32 mouse cellular contexts compared by ENCODE assay signal in genomic region chr16:4087214-4087913, GRCm38 (mm10). TPM values are rescaled to one million over a fixed set of nuclear protein-coding genes. Genes with fewer than 3 reads are reported as not detected.
DNase-seq lines count a peak whose midpoint lies in the region; ATAC-seq lines count a peak whose summit lies in the region.
"Had no signal": no experiment of that assay in that cellular context is flagged by ENCODE, and none has a peak within 500 bp of the region (broad histone marks: within the 10 kb centered on the region; RNA-seq: fewer than 3 reads in every experiment).

No protein-coding gene starts in this region.

- no peak overlapping the region for H3K4me2 ChIP-seq in liver, embryonic 16.5 days (ENCODE audit: low read depth, low read length)
- H3K4me2 ChIP-seq: forebrain, embryonic 13.5 days; heart, embryonic 12.5 days; hindbrain, embryonic 12.5 days; intestine, embryonic 15.5 days; midbrain, embryonic 11.5 days; neural tube, embryonic 13.5 days had no signal

- no peak overlapping the region for H3K4me3 ChIP-seq in heart, embryonic 10.5 days
- H3K4me3 ChIP-seq in megakaryocyte, embryonic 14.5 days (replicated peaks): peak overlapping the region; percentile 40
- H3K4me3 ChIP-seq in liver, embryonic 16.5 days (ENCODE audit: low read depth, low read length): no peak overlapping the region
- H3K4me3 ChIP-seq: forebrain, embryonic 13.5 days; heart, embryonic 12.5 days; hindbrain, embryonic 12.5 days; intestine, embryonic 15.5 days; neural tube, embryonic 13.5 days had no signal

- H3K27ac ChIP-seq in heart, embryonic 10.5 days: no peak overlapping the region
- H3K27ac ChIP-seq in liver, embryonic 16.5 days (ENCODE audit: low read length): no peak overlapping the region
- H3K27ac ChIP-seq: forebrain, embryonic 13.5 days; hindbrain, embryonic 12.5 days; hindbrain, postnatal 0 days; intestine, embryonic 15.5 days; neural tube, embryonic 13.5 days had no signal

- peaks cover 90% of the 10 kb centered on the region for H3K36me3 ChIP-seq in heart, embryonic 10.5 days
- peaks cover 89% of the 10 kb centered on the region for H3K36me3 ChIP-seq in megakaryocyte, embryonic 14.5 days (replicated peaks; ENCODE audit: low read length)
- peaks cover 49% of the 10 kb centered on the region for H3K36me3 ChIP-seq in liver, embryonic 16.5 days (ENCODE audit: control insufficient read depth, insufficient read depth)

- intact Hi-C loops in heart, postnatal 10 days (cut with DNase I): no loop called here

- H3K4me1 ChIP-seq in heart, embryonic 10.5 days: no peaks in the 10 kb centered on the region
- peaks cover under 1% of the 10 kb centered on the region; the same call in 1 of the 2 replicates for H3K4me1 ChIP-seq in megakaryocyte, embryonic 14.5 days
- no peaks in the 10 kb centered on the region for H3K4me1 ChIP-seq in liver, embryonic 16.5 days (ENCODE audit: control insufficient read depth, low read depth, low read length)
- H3K4me1 ChIP-seq: forebrain, embryonic 13.5 days; heart, embryonic 12.5 days; hindbrain, embryonic 12.5 days; intestine, embryonic 15.5 days; neural tube, embryonic 13.5 days had no signal

- ATAC-seq in megakaryocyte, adult 5-6 weeks (ENCODE audit: poor library complexity, severe bottlenecking): no peak
- peak; percentile 67 for ATAC-seq in liver, embryonic 16.5 days (ENCODE audit: low read depth)
- ATAC-seq: forebrain, embryonic 13.5 days; hindbrain, postnatal 0 days; intestine, embryonic 15.5 days had no signal

- H3K9me3 ChIP-seq in heart, embryonic 10.5 days: no peaks in the 10 kb centered on the region
- H3K9me3 ChIP-seq in megakaryocyte, embryonic 14.5 days: no peaks in the 10 kb centered on the region
- H3K9me3 ChIP-seq in liver, embryonic 16.5 days (replicated peaks; ENCODE audit: control insufficient read depth, low read length): no peaks in the 10 kb centered on the region
- H3K9me3 ChIP-seq: forebrain, embryonic 13.5 days; G1E; heart, embryonic 12.5 days; hindbrain, embryonic 12.5 days; intestine, embryonic 15.5 days; neural tube, embryonic 13.5 days had no signal

- H3K9ac ChIP-seq in liver, embryonic 16.5 days (ENCODE audit: low read depth, low read length): no peak overlapping the region
- H3K9ac ChIP-seq: forebrain, embryonic 13.5 days; heart, embryonic 12.5 days; hindbrain, embryonic 12.5 days; intestine, embryonic 15.5 days; neural tube, embryonic 13.5 days had no signal

- 92% methylated on average over 8 of the region's 8 CpGs for WGBS in heart, embryonic 10.5 days
- WGBS in liver, embryonic 16.5 days (ENCODE audit: insufficient replicate concordance): 70% methylated on average over 8 of the region's 8 CpGs

- no peaks in the 10 kb centered on the region for H3K27me3 ChIP-seq in heart, embryonic 10.5 days (ENCODE audit: insufficient read depth, poor library complexity, severe bottlenecking)
- H3K27me3 ChIP-seq in megakaryocyte, embryonic 14.5 days (replicated peaks): no peaks in the 10 kb centered on the region
- no peaks in the 10 kb centered on the region for H3K27me3 ChIP-seq in liver, embryonic 16.5 days (ENCODE audit: control insufficient read depth, insufficient read depth, low read depth, low read length)
- H3K27me3 ChIP-seq: forebrain, embryonic 13.5 days; heart, embryonic 12.5 days; hindbrain, embryonic 12.5 days; intestine, embryonic 15.5 days; neural tube, embryonic 13.5 days had no signal

- peak; percentile 59 for DNase-seq in heart, embryonic 10.5 days (ENCODE audit: low spot score)
- DNase-seq in heart, postnatal 10 days: no peak
- no peak for DNase-seq in ovary, postnatal 36 days (ENCODE audit: low spot score)
- DNase-seq in cerebellum, adult 8-10 months: no peak
- DNase-seq: adrenal gland, adult 8-10 months; cerebellum, adult 9-10 months; cerebellum, postnatal 36 days; gastrocnemius, postnatal 25 days; heart, adult 18-20 months; heart, postnatal 14 days; kidney, adult 2 months; kidney, postnatal 4 days; lung, adult 18-20 months; lung, postnatal 14 days; right cerebral cortex, postnatal 14 days; thymus, adult 2 months; thymus, postnatal 4 days had no signal

RNA-seq across cellular contexts. Expression of gene Trap1, which starts 9.7 kb away (rescaled TPM):
- 105 and 112 TPM in 2 replicates for polyA plus RNA-seq in heart, embryonic 10.5 days (2016; fragmentation: Nextera tagmentation; extraction: Ambion mirVana)
- 100 to 1,000 TPM; 154 to 164 TPM for total RNA-seq in heart, postnatal 10 days (2021)
- polyA plus RNA-seq in megakaryocyte, embryonic 14.5 days (2012; ENCODE audit: insufficient read depth, low replicate concordance): 147 and 152 TPM in 2 replicates
- total RNA-seq in megakaryocyte, adult 5-6 weeks (2015): 25.5 and 30.1 TPM in 2 replicates
- 50.7 and 53.7 TPM in 2 replicates for total RNA-seq in megakaryocyte, adult 5-6 weeks (2017)
- 80.2 and 82.8 TPM in 2 replicates for polyA plus RNA-seq in liver, embryonic 16.5 days (2015; fragmentation: Nextera tagmentation; extraction: Ambion mirVana)

RNA-seq across cellular contexts. Expression of gene Dnase1, which starts 50.6 kb away (rescaled TPM):
- 5.2 and 5.5 TPM in 2 replicates for polyA plus RNA-seq in heart, embryonic 10.5 days (2016; fragmentation: Nextera tagmentation; extraction: Ambion mirVana)
- total RNA-seq in heart, postnatal 10 days (2021): not detected
- polyA plus RNA-seq in megakaryocyte, embryonic 14.5 days (2012; ENCODE audit: insufficient read depth, low replicate concordance): not detected in 2 replicates
- total RNA-seq in megakaryocyte, adult 5-6 weeks (2015): not detected in 2 replicates
- 0.18 TPM in 1 of 2 replicates, not detected in the other for total RNA-seq in megakaryocyte, adult 5-6 weeks (2017)
- 0.70 and 1.1 TPM in 2 replicates for polyA plus RNA-seq in liver, embryonic 16.5 days (2015; fragmentation: Nextera tagmentation; extraction: Ambion mirVana)
- total RNA-seq: adrenal gland, adult 8-10 months; gastrocnemius, postnatal 25 days; heart, adult 18-20 months; heart, postnatal 14 days; layer of hippocampus, adult 8-10 months; layer of hippocampus, postnatal 25 days; left cerebral cortex, adult 8-10 months; left cerebral cortex, postnatal 36 days had no signal
- polyA plus RNA-seq: G1E had no signal
